Mouse (Mus musculus) adrenal gland, postnatal 25 days (tissue): ENCODE results near the gene Atp2b4. TPM values are rescaled to one million over a fixed set of nuclear protein-coding genes. Genes with fewer than 3 reads are reported as not detected.
"Not testable (repeated sequence)": the region's sequence is repeated elsewhere in the genome, so short reads cannot be mapped to it uniquely, and the experiment has no call there.

Experiments
- DNase-seq: peaks from one replicate; pipeline ENCODE4 v3.0.0; 2021; ENCODE audit warnings: mixed read lengths
- total RNA-seq: library from RNA; stranded (reverse); gene quantifications from 2 replicates; pipeline ENCODE4 v1.2.3, GENCODE M21; 2021

Atp2b4 gene
- total RNA-seq, 1 experiment from 2014 or later: 25.7 TPM

- DNase-seq: no peak
These were observed 55.8 kb downstream of the Atp2b4 start for GRCm38 (mm10) chr1:133745078-133745495.

GRCm38 (mm10) chr1:133744609-133745008, 56.2 kb downstream of the Atp2b4 start:
- peak; percentile 67 for DNase-seq

DNA sequence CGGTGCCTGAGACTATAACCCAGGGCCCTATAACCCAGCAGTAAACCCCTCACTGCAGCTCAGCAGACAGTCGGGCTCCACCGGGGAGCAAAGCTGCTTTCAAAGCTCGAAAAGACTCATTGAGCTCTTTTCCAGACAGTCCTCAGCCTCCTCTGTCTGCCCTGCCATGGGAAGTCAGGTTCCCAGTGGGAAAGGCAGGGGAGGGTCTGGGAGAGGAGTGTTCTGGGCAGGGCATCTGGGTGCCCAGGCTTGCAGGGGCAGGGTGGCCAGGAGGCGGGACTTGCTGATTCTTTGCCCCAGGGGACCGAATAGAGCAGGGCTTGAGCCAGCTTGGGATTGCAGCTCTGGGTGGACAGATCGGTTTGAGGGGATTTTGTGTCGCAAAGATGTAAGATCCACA, 58.3 kb downstream of the Atp2b4 start:
- DNase-seq: no peak

GRCm38 (mm10) chr1:133741881-133742434, 58.9 kb downstream of the Atp2b4 start:
- DNase-seq: no peak

DNA sequence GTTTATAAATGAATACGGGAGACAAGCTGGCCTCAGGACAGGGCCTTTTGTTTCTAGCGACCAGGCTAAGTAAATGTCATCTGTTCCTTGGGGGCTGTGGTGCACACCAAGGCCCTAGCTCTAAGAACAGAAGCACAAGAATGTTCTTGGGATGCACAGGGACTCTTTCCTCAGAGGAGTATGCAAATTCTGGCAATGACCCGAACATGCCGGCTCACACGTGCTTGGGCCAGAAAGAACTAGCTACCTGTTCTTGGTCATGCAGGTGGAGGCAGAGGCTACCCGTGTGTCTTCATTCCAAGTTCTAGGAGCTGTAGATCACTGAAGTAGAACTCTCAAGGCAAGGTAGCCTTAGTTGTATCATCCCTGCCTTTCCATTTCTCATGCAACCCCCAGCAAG, 59.7 kb downstream of the Atp2b4 start:
- no peak for DNase-seq

DNA sequence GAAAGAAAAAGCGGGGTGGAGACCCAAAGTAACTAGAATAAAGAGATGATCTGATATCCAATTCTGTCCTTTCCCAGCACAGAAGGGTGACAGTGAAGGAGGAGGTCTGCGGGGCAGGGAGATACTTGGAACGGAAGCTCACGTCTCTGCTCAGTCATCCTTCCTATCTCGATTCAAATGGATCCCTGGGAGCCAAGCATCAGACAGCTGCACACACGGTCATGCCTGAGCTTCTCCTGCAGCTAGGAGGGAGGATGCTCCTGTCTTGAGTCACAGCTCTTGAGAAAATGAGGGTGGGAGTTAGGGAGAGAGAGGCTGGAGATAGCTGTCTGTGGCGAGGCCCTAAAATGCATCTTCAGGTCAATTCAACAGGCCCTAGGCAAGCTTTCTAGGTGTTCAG, 64.2 kb downstream of the Atp2b4 start:
- no peak for DNase-seq

DNA sequence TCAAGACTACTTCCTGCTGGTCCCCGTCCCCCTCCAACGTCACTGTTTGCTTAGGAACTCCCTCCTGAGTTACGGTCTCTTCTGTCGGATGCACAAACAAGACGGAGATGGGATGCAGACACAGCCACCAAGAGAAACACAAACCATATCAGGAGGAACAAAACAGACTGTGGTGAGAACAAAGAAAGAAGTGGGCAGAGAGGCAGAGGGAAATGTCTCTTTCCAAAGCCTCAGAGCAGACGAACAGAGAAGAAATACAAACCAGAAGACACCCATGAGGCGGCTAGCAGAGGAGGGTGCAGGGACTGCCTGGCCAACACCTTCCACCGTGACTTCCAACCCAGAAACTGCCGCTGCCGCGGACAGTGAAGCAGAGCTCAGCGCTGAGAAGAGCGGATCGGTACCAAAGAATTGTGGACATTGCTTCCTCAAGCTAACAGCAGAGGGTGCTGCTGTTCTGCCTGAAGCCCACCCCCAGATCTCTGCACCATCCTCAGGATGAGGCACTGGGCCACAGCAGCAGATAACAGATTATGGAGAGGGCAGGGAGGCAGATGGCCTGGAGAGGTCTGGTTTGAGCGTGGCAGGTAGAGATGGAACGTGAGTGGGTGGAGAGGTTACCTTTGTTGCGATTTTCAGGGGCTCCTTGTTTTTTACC, 64.7 kb downstream of the Atp2b4 start:
- peak; percentile 48 for DNase-seq

GRCm38 (mm10) chr1:133732814-133733213, 68.0 kb downstream of the Atp2b4 start:
- DNase-seq: no peak

GRCm38 (mm10) chr1:133728339-133728738, 72.5 kb downstream of the Atp2b4 start:
- no peak for DNase-seq

GRCm38 (mm10) chr1:133720342-133720741, 80.5 kb downstream of the Atp2b4 start:
- DNase-seq: no peak

GRCm38 (mm10) chr1:133718786-133719185, 82.1 kb downstream of the Atp2b4 start:
- no peak for DNase-seq

DNA sequence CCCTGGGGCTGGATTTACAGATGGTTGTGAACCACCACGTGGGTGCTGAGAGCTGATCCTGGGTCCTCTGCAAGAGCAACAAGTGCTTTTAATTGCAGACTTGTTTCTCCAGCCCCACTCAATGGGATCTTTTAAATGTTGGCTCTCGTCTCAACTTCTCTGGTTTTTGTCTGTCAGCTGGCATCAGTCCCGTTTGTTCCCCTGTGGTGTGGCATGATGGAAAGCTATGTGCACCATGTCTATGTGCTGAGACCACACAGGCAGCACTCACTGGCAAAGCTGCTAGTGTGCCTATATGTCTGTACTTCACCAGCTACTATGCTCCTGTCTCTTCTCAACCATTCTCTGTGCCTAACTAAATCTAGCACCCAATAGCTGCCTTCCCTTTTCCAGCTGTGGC, 82.5 kb downstream of the Atp2b4 start:
- DNase-seq: no peak

- DNase-seq: peak; percentile 48
These were observed 84.4 kb downstream of the Atp2b4 start for GRCm38 (mm10) chr1:133716464-133716863.

GRCm38 (mm10) chr1:133715191-133715590, 85.7 kb downstream of the Atp2b4 start:
- no peak for DNase-seq

DNA sequence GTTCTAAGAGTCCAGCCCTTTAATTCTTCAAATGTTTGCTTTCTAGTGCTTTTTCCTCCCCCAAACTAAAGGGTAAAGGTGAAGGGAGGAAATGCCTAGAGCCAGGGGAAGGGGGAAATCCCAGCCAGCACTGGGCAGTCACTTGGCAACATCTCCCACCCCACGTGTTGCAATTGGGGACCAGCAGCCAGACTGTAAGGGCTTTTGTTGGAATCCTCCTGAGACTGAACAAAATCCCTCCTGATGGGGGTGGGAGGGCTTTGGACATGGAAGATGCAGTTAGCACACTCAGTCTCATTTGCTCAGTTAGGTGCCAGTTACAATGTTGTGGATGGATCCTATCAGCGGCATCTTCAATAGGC, 87.9 kb downstream of the Atp2b4 start:
- peak; percentile 16 for DNase-seq

GRCm38 (mm10) chr1:133712288-133713008, 88.4 kb downstream of the Atp2b4 start:
- DNase-seq: no peak

GRCm38 (mm10) chr1:133711376-133711775, 89.5 kb downstream of the Atp2b4 start:
- no peak for DNase-seq

DNA sequence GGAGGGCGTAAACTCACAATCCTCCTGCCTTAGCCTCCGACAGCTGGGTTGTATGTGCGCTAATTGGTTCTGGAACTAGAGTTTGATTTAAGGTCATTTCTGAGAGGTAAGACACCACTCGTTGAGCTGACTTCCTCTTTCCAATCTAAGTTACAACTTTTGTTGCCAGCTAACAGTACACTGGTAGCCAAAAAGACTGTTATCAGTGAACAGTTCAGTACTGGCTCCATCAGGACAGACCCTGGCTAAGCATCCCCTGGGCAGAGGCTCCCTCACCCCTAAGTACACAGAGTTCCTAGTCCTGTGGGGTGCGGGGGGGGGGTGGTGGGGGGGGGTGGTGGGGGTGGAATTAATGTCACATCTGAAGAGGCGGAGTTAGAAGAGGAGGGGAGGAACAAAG, 89.9 kb downstream of the Atp2b4 start:
- DNase-seq: no peak

- DNase-seq: no peak
These were observed 91.5 kb downstream of the Atp2b4 start for GRCm38 (mm10) chr1:133709292-133709691.

DNA sequence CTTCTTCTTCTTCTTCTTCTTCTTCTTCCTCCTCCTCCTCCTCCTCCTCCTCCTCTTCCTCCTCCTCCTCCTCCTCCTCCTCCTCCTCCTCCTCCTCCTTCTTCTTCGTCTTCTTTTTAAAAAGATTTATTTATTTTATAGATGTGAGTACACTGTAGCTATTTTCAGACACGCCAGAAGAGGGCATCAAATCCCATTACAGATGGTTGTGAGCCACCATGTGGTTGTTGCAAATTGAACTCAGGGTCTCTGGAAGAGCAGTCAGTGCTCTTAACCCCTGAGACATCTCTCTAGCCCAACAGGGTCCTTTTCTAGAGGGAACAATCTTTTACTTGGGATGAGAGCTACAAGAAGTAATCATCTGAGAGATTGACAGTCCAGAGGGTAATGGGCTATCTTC, 99.0 kb downstream of the Atp2b4 start:
- not testable (repeated sequence) for DNase-seq

DNA sequence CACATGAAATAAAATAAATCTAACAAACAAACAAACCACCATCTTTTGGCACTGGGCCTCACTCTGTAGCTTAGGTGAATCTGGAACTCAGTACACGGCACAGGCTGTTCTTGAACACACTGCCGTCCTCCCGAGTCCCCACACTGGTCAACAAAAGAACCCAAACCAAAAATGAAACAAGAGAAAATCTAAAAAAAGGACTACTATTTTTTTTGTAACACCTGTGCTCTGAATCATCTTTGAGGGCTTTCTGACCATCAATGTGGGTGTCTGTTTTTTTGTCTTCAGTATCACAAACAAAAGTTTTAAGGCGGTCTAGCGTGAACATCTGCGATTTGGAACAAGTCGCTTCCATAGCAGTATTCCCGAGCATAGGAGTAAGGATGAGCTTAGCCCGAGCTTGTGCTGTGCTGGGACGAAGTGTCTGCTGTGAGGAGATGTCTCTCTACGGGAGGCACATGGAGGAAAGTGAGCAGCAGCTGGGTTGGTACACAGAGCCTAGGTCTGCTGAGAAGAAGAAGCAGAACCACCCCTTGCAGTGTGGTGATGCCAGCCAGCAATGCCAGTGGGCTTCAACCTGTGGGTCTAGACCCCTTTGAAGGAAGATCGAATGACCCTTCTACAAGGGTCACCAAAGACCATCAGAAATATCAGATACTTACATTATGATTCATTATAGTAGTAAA, 102.8 kb downstream of the Atp2b4 start:
- no peak for DNase-seq

GRCm38 (mm10) chr1:133695901-133696300, 104.9 kb downstream of the Atp2b4 start:
- peak; percentile 15 for DNase-seq

DNA sequence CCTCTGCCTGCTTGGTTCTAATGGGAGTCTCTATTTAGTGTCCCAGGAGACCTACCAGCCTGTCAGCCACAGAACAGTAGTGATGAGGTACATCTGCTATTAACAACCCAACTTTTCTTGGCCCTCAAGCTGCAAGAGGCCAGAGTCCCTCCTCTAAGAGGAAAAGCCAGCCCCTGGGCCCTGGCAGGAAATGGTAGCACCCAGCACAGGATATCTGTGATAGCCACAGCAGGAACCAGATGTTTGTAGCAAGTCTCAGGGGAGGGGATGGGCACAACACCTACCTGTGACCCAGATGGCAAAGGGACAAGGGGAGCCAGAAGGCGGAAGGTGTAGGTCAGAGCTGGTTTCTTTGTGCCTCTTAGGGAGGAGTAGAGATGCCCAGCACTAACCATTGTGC, 106.0 kb downstream of the Atp2b4 start:
- DNase-seq: no peak
